Mouse (Mus musculus) fibroblast of lung, adult 2 months (primary cell): Measurements from ENCODE around the gene Ubxn1.
A peak's percentile ranks its signal among the peaks of the same experiment; 100 is the strongest.

Experiments used
- DNase-seq: peaks from one replicate; pipeline ENCODE4 v3.0.0-alpha.2; 2011; ENCODE audit warnings: low read depth

Ubxn1 gene

GRCm38 (mm10) chr19:8898576-8898975 lies 27.3 kb downstream of the Ubxn1 start:
- DNase-seq: no peak

GRCm38 (mm10) chr19:8899079-8899478 lies 27.8 kb downstream of the Ubxn1 start:
- DNase-seq: no peak

GRCm38 (mm10) chr19:8903412-8903811 lies 32.1 kb downstream of the Ubxn1 start:
- no peak for DNase-seq

GRCm38 (mm10) chr19:8908531-8908930 lies 37.2 kb downstream of the Ubxn1 start:
- no peak for DNase-seq

- no peak for DNase-seq
Measured at GRCm38 (mm10) chr19:8911810-8912209, 40.5 kb downstream of the Ubxn1 start.

GRCm38 (mm10) chr19:8914212-8914611 lies 42.9 kb downstream of the Ubxn1 start:
- DNase-seq: no peak

GRCm38 (mm10) chr19:8919000-8919399 lies 47.7 kb downstream of the Ubxn1 start:
- DNase-seq: no peak

- no peak for DNase-seq
Measured at GRCm38 (mm10) chr19:8919684-8920072, 48.4 kb downstream of the Ubxn1 start.

- peak; percentile 83 for DNase-seq
Measured at GRCm38 (mm10) chr19:8920073-8920736, 48.9 kb downstream of the Ubxn1 start, which contains the start of gene B3gat3. B3gat3 (plus strand) TSS chr19:8920374.

- DNase-seq: no peak
Measured at GRCm38 (mm10) chr19:8920836-8921291, 49.6 kb downstream of the Ubxn1 start.

GRCm38 (mm10) chr19:8921741-8922140 lies 50.4 kb downstream of the Ubxn1 start:
- DNase-seq: no peak
